Mouse (Mus musculus) G1E-ER4 (cell line): ENCODE measurements around the gene Pdcd1. TPM values are rescaled to one million over a fixed set of nuclear protein-coding genes. Genes with fewer than 3 reads are reported as not detected.
A peak's percentile ranks its signal among the peaks of the same experiment; 100 is the strongest.

Experiments used
- GATA1 ChIP-seq: IDR thresholded peaks from one replicate; pipeline ENCODE4 v1.8.0; 2012; ENCODE audit warnings: low read length, inconsistent platforms
- polyA plus RNA-seq: library from polyadenylated mRNA; stranded (reverse); fragments of >175 nt; gene quantifications from 2 replicates; pipeline ENCODE4 v1.2.3, GENCODE M21; 2012

Pdcd1 gene
- 0.28 and 0.66 TPM in 2 replicates for polyA plus RNA-seq

DNA sequence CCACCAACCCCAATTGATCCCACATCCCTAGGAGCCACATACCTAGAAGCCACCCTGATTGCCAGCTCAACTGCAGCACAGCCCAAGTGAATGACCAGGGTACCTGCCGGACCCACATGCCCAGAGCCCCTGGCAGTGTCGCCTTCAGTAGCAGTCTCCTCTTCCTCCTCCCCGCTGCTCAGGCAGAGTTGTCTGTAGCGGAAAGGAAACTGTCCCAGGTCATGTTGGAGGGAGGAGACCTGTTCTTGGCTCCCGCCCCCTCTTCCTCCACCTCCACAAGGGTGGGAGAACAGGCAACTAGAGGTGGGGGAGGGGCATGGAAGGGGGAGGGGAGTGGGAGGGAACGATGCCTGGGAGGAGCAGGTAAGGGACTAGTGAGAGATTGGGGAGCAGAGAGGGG, at the start of gene Pdcd1:
TSS of gene Pdcd1 (minus strand) at position 181 of the 400 bp plus-strand sequence.
- no peak for TF ChIP-seq GATA1

DNA sequence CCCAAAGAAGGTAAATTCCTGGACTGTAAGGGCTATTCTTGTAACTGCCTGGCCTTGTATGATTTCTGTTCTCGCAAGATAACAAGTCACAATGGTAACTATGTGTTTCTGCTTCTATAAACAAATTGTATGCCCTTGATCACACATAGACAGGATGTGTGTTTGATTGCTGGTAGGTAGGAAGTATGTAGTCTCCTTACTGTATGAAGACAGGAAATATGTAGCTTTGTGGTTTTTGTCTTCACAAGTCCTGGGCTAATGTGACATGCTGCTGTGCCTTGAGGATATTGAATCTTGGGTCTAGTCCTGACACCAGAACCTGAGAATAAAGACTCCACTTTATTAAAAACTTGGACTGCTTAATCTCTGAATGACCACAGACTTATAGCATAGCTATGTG, 39.4 kb upstream of the Pdcd1 start:
- TF ChIP-seq GATA1, result no peak

DNA sequence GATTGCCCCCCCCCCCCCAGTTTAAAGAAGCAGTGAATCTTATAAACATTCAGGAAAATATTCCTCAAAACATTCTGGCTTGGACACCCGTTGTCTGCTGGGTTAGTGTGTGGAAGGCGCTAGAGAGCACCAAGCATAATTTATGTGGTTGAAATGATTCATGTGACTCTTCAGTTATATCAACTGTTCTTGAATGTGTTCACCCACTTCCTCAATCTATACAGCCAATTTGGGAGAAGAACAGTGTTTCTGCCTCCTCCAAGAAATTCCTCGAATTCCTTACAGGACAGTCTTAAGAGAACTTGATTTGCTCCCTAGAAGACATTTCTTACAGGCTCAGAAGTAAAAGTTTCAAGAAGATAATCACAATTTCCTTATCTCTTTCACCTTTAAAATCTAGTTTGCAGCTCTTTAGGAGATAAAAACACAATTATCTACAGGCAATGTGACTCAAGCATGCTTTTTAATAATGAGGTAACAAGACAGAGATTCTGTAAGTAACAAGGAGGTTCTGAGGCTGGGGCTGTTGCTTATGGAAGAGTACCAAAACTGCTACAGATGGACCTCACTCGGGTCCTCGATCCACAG, 34.1 kb upstream of the Pdcd1 start:
- no peak for TF ChIP-seq GATA1

DNA sequence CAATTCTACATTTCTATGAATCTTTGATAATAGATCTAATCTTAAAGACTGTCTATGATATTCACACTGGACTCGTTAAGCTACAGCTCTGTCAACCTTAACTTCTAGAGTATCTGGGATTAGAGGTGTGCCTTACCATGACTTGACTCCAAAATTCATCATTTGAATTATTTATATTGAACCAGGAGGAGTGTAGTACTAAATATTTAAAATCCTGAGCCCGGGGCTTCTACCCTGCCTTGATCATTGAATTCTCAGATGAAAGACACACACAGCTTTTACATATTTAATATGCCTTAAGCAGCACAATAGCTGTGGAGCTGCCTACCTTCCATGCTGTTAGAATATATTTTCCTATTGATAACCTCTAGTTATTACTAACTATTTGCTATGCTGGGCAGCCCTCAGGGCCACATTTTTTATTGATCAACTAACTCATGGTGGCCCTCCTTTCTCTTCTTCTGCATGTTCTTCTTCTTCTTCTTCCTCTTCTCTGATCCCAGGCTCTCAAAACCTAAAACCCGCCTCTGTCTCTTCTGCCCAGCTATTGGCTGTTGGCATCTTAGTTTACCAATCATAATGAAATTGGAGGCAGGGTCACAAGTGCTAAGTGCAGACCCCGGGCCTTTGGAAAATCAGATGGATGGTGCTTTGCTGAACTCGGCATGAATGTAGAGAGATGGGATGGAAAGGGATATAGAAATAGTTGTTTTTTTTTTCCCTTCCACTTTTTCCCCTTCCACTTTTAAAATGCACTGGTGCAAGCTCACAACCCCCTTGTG, 33.2 kb upstream of the Pdcd1 start:
- TF ChIP-seq GATA1, result no peak

DNA sequence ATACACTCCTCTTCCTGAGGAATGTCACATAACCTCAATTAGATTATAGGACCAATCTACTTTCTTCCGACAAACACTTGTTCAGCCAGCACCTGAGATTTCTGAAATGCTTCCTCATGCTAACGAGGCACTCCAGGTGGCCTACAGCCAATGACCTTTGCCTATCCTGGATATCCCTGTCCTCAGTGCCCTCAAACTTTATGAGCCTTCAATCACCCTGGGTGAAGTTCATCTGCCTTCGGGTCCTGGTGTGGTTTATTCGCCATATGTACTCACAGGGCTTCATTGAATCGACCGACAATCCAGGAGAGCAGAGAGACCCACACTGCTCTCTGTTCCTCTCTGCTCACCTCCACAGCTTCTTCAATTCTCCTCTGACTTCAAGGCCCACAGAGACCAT, 29.4 kb upstream of the Pdcd1 start:
- no peak for TF ChIP-seq GATA1

DNA sequence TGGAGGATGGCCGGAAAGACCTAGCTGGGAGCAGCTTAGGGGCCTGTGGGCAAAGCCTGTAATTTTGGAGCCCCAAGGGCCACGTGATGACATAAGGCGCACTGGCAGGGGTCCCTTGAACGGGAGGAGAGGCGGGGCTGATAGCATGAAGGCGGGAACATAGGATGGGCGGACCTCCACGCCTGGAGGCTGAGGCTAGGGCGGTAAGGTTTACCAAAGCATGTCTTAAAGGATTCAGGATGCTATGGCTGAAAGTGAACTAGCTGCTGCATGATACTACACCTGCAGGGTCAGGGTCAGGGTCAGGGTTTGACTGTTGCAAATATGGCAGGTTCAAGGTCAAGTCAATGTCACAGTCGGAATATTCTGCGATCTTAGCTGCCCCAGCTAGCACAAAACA, 28.8 kb upstream of the Pdcd1 start:
- TF ChIP-seq GATA1, result no peak

DNA sequence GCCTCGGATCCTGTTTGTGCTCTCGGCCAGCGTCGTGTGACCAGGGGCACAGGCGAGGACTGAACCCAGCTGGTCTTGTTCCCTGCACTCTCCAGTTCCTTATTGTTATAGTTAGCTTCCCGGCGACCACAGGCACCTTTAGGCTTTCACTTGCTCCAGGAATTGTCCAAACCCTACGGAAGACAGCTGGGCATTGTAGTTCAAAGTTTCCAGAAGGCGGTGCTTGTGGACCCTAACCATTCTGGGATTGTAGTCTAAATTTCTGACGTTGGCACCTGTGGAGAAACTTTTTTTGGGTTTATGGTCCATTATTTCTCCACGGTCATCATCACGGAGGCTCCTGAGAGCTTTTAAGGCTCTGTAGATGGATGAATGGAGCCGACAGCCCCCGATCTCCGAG, 28.4 kb upstream of the Pdcd1 start:
- TF ChIP-seq GATA1, result no peak

DNA sequence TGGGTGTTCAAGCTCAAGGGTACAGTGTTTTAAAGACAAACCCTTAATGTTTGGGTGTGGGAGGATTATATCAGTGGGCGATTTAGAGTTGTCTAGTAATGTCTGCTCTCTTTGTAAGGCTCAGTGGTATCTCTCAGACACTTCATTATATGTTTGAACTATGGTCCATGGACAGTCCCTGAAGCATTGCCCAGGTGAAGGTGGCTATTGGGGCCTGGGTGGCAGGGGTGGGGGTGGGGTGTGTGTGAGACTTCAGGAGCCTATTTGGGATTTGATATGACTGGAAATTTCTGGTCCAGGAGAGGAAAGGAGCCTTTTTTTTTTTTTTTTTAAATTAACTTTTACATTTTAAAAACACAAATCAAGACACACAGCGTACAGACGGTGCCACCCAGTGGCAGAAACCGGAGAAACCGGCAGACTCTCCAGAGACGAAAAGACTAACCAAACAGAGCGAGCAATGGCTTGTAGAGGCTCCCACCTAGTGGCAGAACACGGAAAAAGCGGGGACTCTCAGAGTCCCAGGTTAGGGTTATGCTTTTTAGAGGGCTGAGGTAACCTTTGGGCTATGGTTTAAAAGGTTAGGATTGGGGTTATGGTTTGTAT, 26.6 kb upstream of the Pdcd1 start:
- TF ChIP-seq GATA1, result no peak

DNA sequence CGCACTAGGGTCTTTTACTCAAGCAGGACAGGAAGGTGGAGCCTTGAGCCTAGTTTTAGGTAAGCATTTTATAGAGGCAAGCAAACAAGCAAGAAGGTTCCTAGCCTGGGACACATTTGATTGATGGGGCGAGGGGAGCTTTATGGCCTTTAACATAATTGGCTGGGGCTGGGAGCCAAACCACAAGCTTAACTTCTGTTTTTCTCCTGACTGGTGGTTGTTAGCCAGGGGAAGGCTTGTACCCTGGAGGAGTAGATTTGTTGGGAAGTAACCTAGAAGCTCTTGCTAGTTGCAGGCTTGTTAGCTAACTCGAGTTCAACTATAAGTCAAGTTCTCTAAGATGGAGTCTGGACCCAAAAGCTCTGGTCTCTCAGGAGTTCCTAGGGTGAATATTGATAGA, 26.0 kb upstream of the Pdcd1 start:
- no peak for TF ChIP-seq GATA1

DNA sequence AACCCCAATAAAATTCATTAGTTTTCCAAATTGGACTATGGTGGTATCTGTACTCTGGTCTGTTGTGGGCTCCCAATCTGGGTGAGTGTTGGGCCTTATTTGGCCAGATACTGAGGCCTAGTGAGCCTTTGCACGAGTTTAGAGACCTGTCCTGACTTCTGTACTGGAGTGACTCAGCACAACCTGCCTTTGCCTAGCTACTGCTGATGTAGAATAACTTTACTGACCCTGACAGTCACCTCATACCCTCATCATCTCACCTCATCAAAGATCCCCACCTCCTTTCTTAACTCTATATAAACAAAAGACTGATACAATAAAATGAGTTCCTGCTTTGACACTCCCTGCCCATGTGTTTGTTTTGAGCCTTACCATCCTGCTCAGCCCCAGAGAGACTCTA, 24.3 kb upstream of the Pdcd1 start:
- no peak for TF ChIP-seq GATA1

DNA sequence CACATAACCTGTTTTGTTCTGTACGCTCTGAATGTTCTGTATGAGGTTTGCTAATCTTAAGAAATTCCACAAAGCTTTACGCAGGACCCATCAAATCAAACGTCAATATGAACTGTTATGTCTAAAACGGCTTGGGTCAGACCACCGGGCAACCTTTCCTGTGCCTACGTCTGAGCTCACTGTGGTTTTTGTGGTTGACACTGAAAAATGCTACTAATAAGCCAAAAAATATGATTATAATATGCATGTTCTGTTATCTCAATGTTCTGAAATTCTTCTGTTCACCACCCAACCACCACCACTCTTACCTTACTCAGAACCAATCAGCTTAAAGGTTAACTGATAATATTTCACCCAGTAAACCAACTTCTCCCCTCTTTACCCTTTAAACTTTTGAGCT, 22.4 kb upstream of the Pdcd1 start:
- TF ChIP-seq GATA1, result peak; percentile 33

DNA sequence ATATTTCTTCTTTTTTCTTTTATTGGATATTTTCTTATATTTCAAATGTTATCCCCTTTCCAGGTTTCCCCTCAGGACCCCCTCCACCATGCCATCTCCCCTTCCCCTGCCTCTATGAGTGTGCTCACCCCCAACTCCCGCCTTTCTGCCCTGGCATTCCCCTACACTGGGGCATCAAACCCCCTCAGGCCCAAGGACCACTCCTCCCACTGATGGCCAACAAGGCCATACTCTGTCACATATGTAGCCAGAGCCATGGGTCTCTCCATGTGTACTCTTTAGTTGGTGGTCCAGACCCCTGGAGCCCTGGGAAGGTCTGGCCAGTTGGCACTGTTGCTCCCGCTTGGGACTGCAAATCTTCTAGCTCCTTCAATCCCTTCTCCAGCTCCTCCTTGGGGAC, 5.0 kb upstream of the Pdcd1 start:
- TF ChIP-seq GATA1, result no peak

DNA sequence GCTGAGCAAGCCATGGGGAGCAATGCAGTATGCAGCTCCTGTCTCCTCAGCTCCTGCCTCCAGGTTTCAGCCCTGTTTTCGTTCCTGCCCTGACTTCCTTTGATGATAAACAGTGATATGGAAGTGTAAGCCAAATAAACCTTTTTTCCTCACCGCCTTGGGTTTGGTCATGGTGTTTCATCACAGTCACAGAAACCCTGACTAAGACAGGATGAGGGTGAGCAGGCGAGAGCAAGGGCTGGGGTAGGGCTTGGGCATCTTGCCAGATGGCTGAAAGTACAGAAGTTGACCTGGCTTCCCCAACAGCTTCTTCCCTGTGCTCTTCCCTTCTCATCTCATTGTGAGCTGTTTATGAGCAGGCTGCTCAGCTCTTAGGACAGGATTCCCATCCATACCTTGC, 3.6 kb upstream of the Pdcd1 start:
- TF ChIP-seq GATA1, result no peak

DNA sequence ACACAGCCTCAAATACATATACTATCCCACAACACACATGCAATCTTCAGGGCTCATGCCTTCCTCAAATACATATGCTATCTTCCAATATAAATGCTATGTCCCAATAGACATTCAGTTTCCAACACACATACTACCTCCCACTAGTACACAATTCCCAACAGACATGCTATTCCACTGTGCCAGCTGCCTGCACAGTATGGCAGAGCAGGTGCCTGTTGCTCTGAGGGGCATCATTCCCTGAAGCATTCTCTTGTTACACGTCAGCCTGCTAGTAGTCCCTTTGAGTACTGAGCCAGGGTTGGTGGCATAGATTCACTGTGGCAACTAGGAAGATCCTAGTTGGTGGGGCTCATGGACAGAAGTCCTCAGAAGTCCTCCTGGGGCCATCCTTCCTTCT, 2.1 kb upstream of the Pdcd1 start:
- TF ChIP-seq GATA1, result no peak

DNA sequence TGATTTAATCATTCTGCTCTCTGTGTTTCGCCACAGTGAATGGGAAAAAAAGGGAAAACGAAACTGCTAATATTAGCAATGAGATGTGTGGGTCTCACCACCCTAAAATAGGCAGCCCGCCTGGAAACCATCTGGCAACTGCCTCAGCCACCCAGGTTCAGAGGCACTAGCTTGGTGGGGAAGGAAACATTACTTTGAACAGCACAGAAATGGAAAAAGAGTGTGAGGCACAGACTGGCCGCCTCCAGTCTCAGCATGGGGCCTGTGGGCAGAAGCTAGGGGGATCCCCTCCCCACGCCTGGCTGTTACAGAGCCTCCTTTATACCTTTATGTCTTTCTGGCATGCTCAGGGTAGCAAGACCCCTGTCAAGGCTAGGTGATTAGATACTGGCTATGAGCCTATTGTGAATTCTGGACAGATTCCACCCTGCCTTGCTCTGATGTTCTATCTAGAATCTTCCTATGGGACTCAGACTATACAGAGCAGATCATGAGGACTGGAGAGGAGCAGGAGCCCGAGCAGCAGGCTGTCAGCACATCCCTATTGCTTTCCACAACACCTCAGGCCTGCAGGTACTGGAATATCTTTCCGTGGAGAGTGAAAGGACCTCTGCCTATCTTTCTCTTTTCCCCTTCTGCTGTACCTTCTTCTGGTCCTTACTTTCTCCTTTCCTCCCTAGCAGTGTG, 1.3 kb upstream of the Pdcd1 start:
- no peak for TF ChIP-seq GATA1

DNA sequence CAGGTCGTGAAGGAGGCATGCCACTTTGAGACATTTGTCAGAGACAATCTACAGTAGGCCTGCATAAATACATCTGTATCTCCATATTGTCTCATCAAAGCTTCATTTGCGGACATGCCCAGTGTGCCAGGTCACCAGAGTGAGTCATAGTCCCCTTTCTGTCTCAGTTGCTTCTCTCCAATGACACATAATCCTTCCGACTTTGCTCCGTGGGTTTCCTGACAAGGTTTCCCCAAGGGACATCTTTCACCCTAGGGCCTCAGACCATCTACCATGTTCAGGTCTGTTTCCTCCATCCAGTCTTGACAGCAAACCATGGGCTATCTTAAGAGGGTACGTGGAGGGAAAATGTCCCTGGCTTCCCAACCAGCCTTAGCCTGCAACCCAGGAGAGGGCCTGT, 1.2 kb downstream of the Pdcd1 start:
- no peak for TF ChIP-seq GATA1
